Mouse (Mus musculus) myocyte (in vitro differentiated cells): Measurements from ENCODE around the gene Diaph3. TPM values are rescaled to one million over a fixed set of nuclear protein-coding genes. Genes with fewer than 3 reads are reported as not detected.

Experiments
- H3K27me3 ChIP-seq: one replicate; pipeline ENCODE4 v1.6.1; 2011; ENCODE audit not compliant: control insufficient read depth, insufficient read depth, insufficient read length
- H3K36me3 ChIP-seq: one replicate; pipeline ENCODE4 v1.6.1; 2011; ENCODE audit not compliant: control insufficient read depth, insufficient read depth
- H3K4me2 ChIP-seq: one replicate; pipeline ENCODE4 v1.6.1; 2011; ENCODE audit warnings: low read depth, control low read depth
- H3K4me3 ChIP-seq: one replicate; pipeline ENCODE4 v1.5.1; 2011; ENCODE audit warnings: mild to moderate bottlenecking, control low read depth, moderate library complexity
- H3K79me2 ChIP-seq: one replicate; pipeline ENCODE4 v1.6.1; 2011; ENCODE audit not compliant: control insufficient read depth, insufficient read depth
- H3ac ChIP-seq: one replicate; pipeline ENCODE4 v1.6.1; 2011; ENCODE audit not compliant: control insufficient read depth, insufficient read length
- CEBPB ChIP-seq: IDR thresholded peaks from 2 replicates; pipeline ENCODE4 v1.6.1; 2011; ENCODE audit warnings: mild to moderate bottlenecking, moderate library complexity; ENCODE audit not compliant: poor library complexity, insufficient read depth, severe bottlenecking
- E2F4 ChIP-seq: IDR thresholded peaks from one replicate; pipeline ENCODE4 v1.6.1; 2011; ENCODE audit warnings: mild to moderate bottlenecking, control low read depth, moderate library complexity; ENCODE audit not compliant: insufficient read depth
- MAX ChIP-seq: IDR thresholded peaks from one replicate; pipeline ENCODE4 v1.6.1; 2011; ENCODE audit warnings: low read depth, mild to moderate bottlenecking, control low read depth
- MYOD1 ChIP-seq, 3 experiments: IDR thresholded peaks; one replicate each; pipeline ENCODE4 v1.6.1; 2011; ENCODE audit warnings: control low read depth in 2 of 3, low read depth in 2 of 3, mild to moderate bottlenecking in 2 of 3, moderate library complexity in 1 of 3; ENCODE audit not compliant: insufficient read length in 2 of 3, control insufficient read depth in 1 of 3
- MYOG ChIP-seq, 3 experiments: IDR thresholded peaks; one replicate each; pipeline ENCODE4 v1.6.1; 2011; ENCODE audit warnings: control low read depth in 2 of 3, low read depth in 2 of 3, mild to moderate bottlenecking in 2 of 3; ENCODE audit not compliant: insufficient read length in 2 of 3, control insufficient read depth in 1 of 3, insufficient read depth in 1 of 3
- POLR2A ChIP-seq: IDR thresholded peaks from one replicate; pipeline ENCODE4 v1.6.1; 2011; ENCODE audit warnings: low read depth, mild to moderate bottlenecking, control low read depth, moderate library complexity; ENCODE audit not compliant: insufficient read length
- POLR2AphosphoS2 ChIP-seq: IDR thresholded peaks from one replicate; pipeline ENCODE4 v1.6.1; 2011; ENCODE audit warnings: low read depth, control low read depth; ENCODE audit not compliant: insufficient read length
- REST ChIP-seq: IDR thresholded peaks from one replicate; pipeline ENCODE4 v1.6.1; 2011; ENCODE audit warnings: mild to moderate bottlenecking, control low read depth, moderate library complexity; ENCODE audit not compliant: insufficient read depth, insufficient read length
- SRF ChIP-seq: IDR thresholded peaks from one replicate; pipeline ENCODE4 v1.6.1; 2011; ENCODE audit warnings: low read depth; ENCODE audit not compliant: control insufficient read depth, insufficient read length
- TCF12 ChIP-seq: IDR thresholded peaks from one replicate; pipeline ENCODE4 v1.6.1; 2011; ENCODE audit warnings: mild to moderate bottlenecking, control low read depth; ENCODE audit not compliant: poor library complexity, insufficient read depth, severe bottlenecking
- TCF3 ChIP-seq: IDR thresholded peaks from one replicate; pipeline ENCODE4 v1.6.1; 2011; ENCODE audit warnings: low read depth, control low read depth; ENCODE audit not compliant: insufficient read length
- USF1 ChIP-seq: IDR thresholded peaks from one replicate; pipeline ENCODE4 v1.6.1; 2011; ENCODE audit warnings: low read depth, mild to moderate bottlenecking, control low read depth, moderate library complexity
- polyA plus RNA-seq: library from polyadenylated mRNA; unstranded; fragments of >200 nt; fragmentation: generic; extraction: Trizol; gene quantifications from one replicate; pipeline ENCODE4 v1.2.1, GENCODE M21; 2012; ENCODE audit warnings: missing spikeins

Diaph3 gene
- polyA plus RNA-seq, 1 experiment = 5.7 TPM

GRCm38 (mm10) chr14:86930763-86931162 lies 210.3 kb downstream of the Diaph3 start:
- no peak overlapping the region for H3ac ChIP-seq
- no peaks in the 10 kb centered on the region for H3K27me3 ChIP-seq
- H3K79me2 ChIP-seq = no peaks in the 10 kb centered on the region
- no peak overlapping the region for H3K4me2 ChIP-seq
- no peak overlapping the region for H3K4me3 ChIP-seq
- no peak for TF ChIP-seq USF1
- no peak for TF ChIP-seq REST
- no peak for TF ChIP-seq POLR2AphosphoS2
- no peak for TF ChIP-seq MYOD1 (IDR thresholded peaks at IDR 0.05; ENCODE audit: control insufficient read depth in 1 of 3, insufficient read length in 2 of 3, low read depth in 2 of 3)
- no peak for TF ChIP-seq CEBPB
- TF ChIP-seq TCF12 = no peak
- TF ChIP-seq SRF = no peak
- no peak for TF ChIP-seq MAX
- no peak for TF ChIP-seq MYOG (IDR thresholded peaks at IDR 0.05; ENCODE audit: control insufficient read depth in 1 of 3, insufficient read depth in 1 of 3, insufficient read length in 2 of 3, low read depth in 2 of 3)
- TF ChIP-seq TCF3 = no peak
- no peak for TF ChIP-seq POLR2A
- no peak for TF ChIP-seq E2F4
- no peaks in the 10 kb centered on the region for H3K36me3 ChIP-seq

GRCm38 (mm10) chr14:86926827-86927226 lies 214.2 kb downstream of the Diaph3 start:
- TF ChIP-seq USF1 = no peak
- TF ChIP-seq POLR2AphosphoS2 = no peak
- no peak for TF ChIP-seq SRF
- TF ChIP-seq TCF3 = no peak
- Histone ChIP-seq H3K27me3 (no peaks in the 10 kb centered on the region), H3K79me2 (no peaks in the 10 kb centered on the region), H3ac (no peak overlapping the region), H3K4me2 (no peak overlapping the region), H3K36me3 (no peaks in the 10 kb centered on the region), H3K4me3 (no peak overlapping the region)

GRCm38 (mm10) chr14:86898898-86899297 lies 242.1 kb downstream of the Diaph3 start:
- TF ChIP-seq CEBPB (no peak), SRF (no peak), POLR2A (no peak), MYOD1 (IDR thresholded peaks at IDR 0.05; ENCODE audit: control insufficient read depth in 1 of 3, insufficient read length in 2 of 3, low read depth in 2 of 3) (no peak), TCF12 (no peak), E2F4 (no peak), TCF3 (no peak), USF1 (no peak), REST (no peak), MAX (no peak), MYOG (IDR thresholded peaks at IDR 0.05; ENCODE audit: control insufficient read depth in 1 of 3, insufficient read depth in 1 of 3, insufficient read length in 2 of 3, low read depth in 2 of 3) (no peak), POLR2AphosphoS2 (no peak)
- Histone ChIP-seq H3K4me3 (no peak overlapping the region), H3K36me3 (no peaks in the 10 kb centered on the region), H3K27me3 (no peaks in the 10 kb centered on the region), H3K79me2 (no peaks in the 10 kb centered on the region), H3ac (no peak overlapping the region), H3K4me2 (no peak overlapping the region)

- H3K79me2 ChIP-seq = no peaks in the 10 kb centered on the region
- H3K27me3 ChIP-seq = no peaks in the 10 kb centered on the region
- H3ac ChIP-seq = no peak overlapping the region
- H3K4me3 ChIP-seq = no peak overlapping the region
- TF ChIP-seq SRF = no peak
- no peak for TF ChIP-seq USF1
- no peak for TF ChIP-seq MAX
- TF ChIP-seq MYOG (IDR thresholded peaks at IDR 0.05; ENCODE audit: control insufficient read depth in 1 of 3, insufficient read depth in 1 of 3, insufficient read length in 2 of 3, low read depth in 2 of 3) = no peak
- no peak for TF ChIP-seq E2F4
- no peak overlapping the region for H3K4me2 ChIP-seq
- H3K36me3 ChIP-seq = no peaks in the 10 kb centered on the region
These were observed 251.8 kb downstream of the Diaph3 start for GRCm38 (mm10) chr14:86889070-86889804.

- TF ChIP-seq TCF3 = no peak
- no peak for TF ChIP-seq REST
- no peak for TF ChIP-seq POLR2A
- no peak for TF ChIP-seq MYOG (IDR thresholded peaks at IDR 0.05; ENCODE audit: control insufficient read depth in 1 of 3, insufficient read depth in 1 of 3, insufficient read length in 2 of 3, low read depth in 2 of 3)
- TF ChIP-seq TCF12 = no peak
- TF ChIP-seq CEBPB = no peak
- TF ChIP-seq USF1 = no peak
- no peak for TF ChIP-seq MAX
- TF ChIP-seq MYOD1 (IDR thresholded peaks at IDR 0.05; ENCODE audit: control insufficient read depth in 1 of 3, insufficient read length in 2 of 3, low read depth in 2 of 3) = no peak
- TF ChIP-seq E2F4 = no peak
- no peak for TF ChIP-seq POLR2AphosphoS2
- TF ChIP-seq SRF = no peak
- no peak overlapping the region for H3K4me3 ChIP-seq
- no peak overlapping the region for H3K4me2 ChIP-seq
- H3K36me3 ChIP-seq = no peaks in the 10 kb centered on the region
- H3K27me3 ChIP-seq = no peaks in the 10 kb centered on the region
- no peak overlapping the region for H3ac ChIP-seq
- H3K79me2 ChIP-seq = no peaks in the 10 kb centered on the region
These were observed 255.5 kb downstream of the Diaph3 start for GRCm38 (mm10) chr14:86885417-86886098.
